Mouse (Mus musculus): ENCODE results near the gene Pax3.

- TF ChIP-seq POLR2A (IDR thresholded peaks at IDR 0.05; ENCODE audit: borderline replicate concordance, low read depth, low read length) = no peak
- no peak for TF ChIP-seq CTCF (IDR thresholded peaks at IDR 0.05; ENCODE audit: low read depth, low read length)
Observed at GRCm38 (mm10) chr1:78182954-78183353, 14.0 kb downstream of the Pax3 start.

All from bone marrow macrophage, adult 2 months (primary cell).